Mouse (Mus musculus): ENCODE results near the gene Runx3. TPM values are rescaled to one million over a fixed set of nuclear protein-coding genes. Genes with fewer than 3 reads are reported as not detected.

Gene Runx3
- polyA plus RNA-seq, 1 experiment from 2014 or later = 0.54 TPM

DNA sequence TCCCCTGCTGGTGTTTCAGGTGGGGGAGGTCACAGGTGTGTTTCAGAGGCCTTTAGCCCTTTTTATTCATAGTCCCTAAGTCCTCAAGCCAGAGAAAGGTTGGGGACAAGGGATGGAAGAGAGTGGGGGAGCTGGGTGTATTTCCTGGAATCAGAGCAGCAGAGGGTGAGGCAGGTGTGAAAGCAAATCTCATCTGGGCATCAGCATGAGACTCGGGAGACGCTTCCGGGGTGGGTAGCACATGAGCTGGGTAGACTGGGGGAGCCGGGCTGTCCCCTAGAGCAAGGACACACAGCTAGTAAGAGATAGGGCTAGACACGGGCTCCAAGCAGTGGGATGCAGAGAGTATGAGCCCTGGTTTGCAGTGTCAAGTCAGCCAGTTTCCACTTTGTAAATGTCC is 16.7 kb upstream of the Runx3 start:
- H3K27me3 ChIP-seq (ENCODE audit: control insufficient read depth, insufficient read depth, low read length) = 0 out of 2 replicates have a peak, but pooled peaks cover 2% of the 10 kb centered on the region
- no peak overlapping the region for H3K4me3 ChIP-seq (replicated peaks; ENCODE audit: low read length)
- no peak overlapping the region for H3K9ac ChIP-seq (ENCODE audit: low read length)
- H3K27ac ChIP-seq (ENCODE audit: low read length) = no peak overlapping the region
- ATAC-seq (ENCODE audit: insufficient read depth, low FRiP score) = no peak
- H3K36me3 ChIP-seq (ENCODE audit: control insufficient read depth, insufficient read depth, low read length) = no peaks in the 10 kb centered on the region
- no peaks in the 10 kb centered on the region for H3K4me1 ChIP-seq (ENCODE audit: control insufficient read depth, insufficient read depth, low read length)
- H3K9me3 ChIP-seq (replicated peaks; ENCODE audit: control insufficient read depth, low read length) = no peaks in the 10 kb centered on the region
- 46% methylated on average over 5 of the region's 5 CpGs for WGBS
- H3K4me2 ChIP-seq (ENCODE audit: low read depth, low read length) = no peak overlapping the region

DNA sequence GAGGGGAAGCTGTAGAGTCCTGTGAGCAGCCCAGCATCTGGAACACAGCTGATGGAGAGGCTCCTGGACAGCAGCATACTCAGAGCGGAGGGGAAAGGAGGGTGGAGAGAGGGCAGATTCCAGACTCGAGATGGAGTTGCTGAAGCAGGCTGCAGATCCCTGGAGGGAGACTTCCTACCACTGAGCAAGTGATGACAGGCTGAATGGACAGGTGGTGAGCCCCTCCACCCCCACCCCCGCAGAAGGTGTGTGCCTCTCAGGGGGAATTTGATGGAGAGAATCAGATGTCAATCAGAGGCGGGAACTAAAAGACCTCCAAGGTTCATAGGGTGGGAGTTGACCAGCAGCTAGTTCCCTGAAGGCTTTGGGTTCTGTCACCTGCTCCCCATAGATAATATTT is 13.5 kb upstream of the Runx3 start:
- no peak for ATAC-seq (ENCODE audit: insufficient read depth, low FRiP score)
- WGBS = 54% methylated on average over 4 of the region's 4 CpGs
- no peak overlapping the region for H3K27ac ChIP-seq (ENCODE audit: low read length)
- H3K4me3 ChIP-seq (replicated peaks; ENCODE audit: low read length) = no peak overlapping the region
- H3K4me2 ChIP-seq (ENCODE audit: low read depth, low read length) = no peak overlapping the region
- no peak overlapping the region for H3K9ac ChIP-seq (ENCODE audit: low read length)
- no peaks in the 10 kb centered on the region for H3K27me3 ChIP-seq (ENCODE audit: control insufficient read depth, insufficient read depth, low read length)
- H3K9me3 ChIP-seq (replicated peaks; ENCODE audit: control insufficient read depth, low read length) = peaks cover 6% of the 10 kb centered on the region; the same call in 1 of the 2 replicates
- no peaks in the 10 kb centered on the region for H3K4me1 ChIP-seq (ENCODE audit: control insufficient read depth, insufficient read depth, low read length)
- no peaks in the 10 kb centered on the region for H3K36me3 ChIP-seq (ENCODE audit: control insufficient read depth, insufficient read depth, low read length)

DNA sequence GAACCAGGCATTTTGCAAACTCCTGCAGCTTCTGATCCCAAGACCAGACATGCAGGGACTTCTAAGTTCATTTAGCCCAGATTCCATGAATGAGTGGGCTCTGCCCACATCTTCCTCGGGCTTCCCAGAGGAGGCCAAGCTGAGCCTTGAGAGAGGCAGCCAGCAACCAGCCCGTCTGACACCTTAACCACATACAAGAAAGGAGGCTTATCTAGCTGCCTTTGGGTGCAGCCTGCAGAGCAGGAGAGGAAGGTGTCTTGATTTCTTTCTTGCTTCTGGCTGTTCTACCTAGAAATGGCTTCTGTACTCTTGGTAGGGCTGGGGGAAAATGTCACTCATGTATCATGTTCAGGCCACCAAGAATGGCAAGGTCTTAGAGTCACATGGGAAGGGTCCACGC is 11.8 kb upstream of the Runx3 start:
- no peaks in the 10 kb centered on the region for H3K36me3 ChIP-seq (ENCODE audit: control insufficient read depth, insufficient read depth, low read length)
- peaks cover 10% of the 10 kb centered on the region; the same call in 1 of the 2 replicates for H3K9me3 ChIP-seq (replicated peaks; ENCODE audit: control insufficient read depth, low read length)
- no peaks in the 10 kb centered on the region for H3K4me1 ChIP-seq (ENCODE audit: control insufficient read depth, insufficient read depth, low read length)
- no peak overlapping the region for H3K9ac ChIP-seq (ENCODE audit: low read length)
- ATAC-seq (ENCODE audit: insufficient read depth, low FRiP score) = no peak
- 54% methylated on average over 3 of the region's 3 CpGs for WGBS
- H3K27ac ChIP-seq (ENCODE audit: low read length) = no peak overlapping the region
- H3K4me3 ChIP-seq (replicated peaks; ENCODE audit: low read length) = no peak overlapping the region
- no peaks in the 10 kb centered on the region for H3K27me3 ChIP-seq (ENCODE audit: control insufficient read depth, insufficient read depth, low read length)
- H3K4me2 ChIP-seq (ENCODE audit: low read depth, low read length) = no peak overlapping the region

DNA sequence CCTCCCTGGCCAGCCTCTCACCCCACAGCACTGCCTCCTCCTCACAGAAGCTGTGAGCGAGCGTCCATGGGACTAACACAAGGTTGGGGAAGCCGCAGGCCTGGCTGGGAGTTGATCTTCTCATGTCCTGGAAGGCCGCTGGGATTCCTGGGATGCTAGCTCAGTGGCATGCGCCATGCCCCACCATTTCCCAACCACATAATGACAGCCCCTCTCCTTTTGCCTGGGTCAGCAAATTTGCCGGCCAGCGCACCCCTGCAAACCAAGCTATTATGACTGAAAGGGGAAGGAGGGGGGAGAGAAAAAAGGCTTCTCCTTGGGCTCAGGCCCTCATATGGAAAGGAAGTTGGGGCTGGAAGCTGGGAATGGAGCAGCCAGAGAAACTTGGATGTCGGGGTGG is 6.8 kb upstream of the Runx3 start:
- no peaks in the 10 kb centered on the region for H3K4me1 ChIP-seq (ENCODE audit: control insufficient read depth, insufficient read depth, low read length)
- H3K27ac ChIP-seq (ENCODE audit: low read length) = no peak overlapping the region
- H3K27me3 ChIP-seq (ENCODE audit: control insufficient read depth, insufficient read depth, low read length) = no peaks in the 10 kb centered on the region
- 93% methylated on average over 8 of the region's 8 CpGs for WGBS
- no peaks in the 10 kb centered on the region for H3K36me3 ChIP-seq (ENCODE audit: control insufficient read depth, insufficient read depth, low read length)
- no peak overlapping the region for H3K4me2 ChIP-seq (ENCODE audit: low read depth, low read length)
- no peak overlapping the region for H3K4me3 ChIP-seq (replicated peaks; ENCODE audit: low read length)
- no peak overlapping the region for H3K9ac ChIP-seq (ENCODE audit: low read length)
- ATAC-seq (ENCODE audit: insufficient read depth, low FRiP score) = no peak
- H3K9me3 ChIP-seq (replicated peaks; ENCODE audit: control insufficient read depth, low read length) = peaks cover 10% of the 10 kb centered on the region; the same call in 1 of the 2 replicates

DNA sequence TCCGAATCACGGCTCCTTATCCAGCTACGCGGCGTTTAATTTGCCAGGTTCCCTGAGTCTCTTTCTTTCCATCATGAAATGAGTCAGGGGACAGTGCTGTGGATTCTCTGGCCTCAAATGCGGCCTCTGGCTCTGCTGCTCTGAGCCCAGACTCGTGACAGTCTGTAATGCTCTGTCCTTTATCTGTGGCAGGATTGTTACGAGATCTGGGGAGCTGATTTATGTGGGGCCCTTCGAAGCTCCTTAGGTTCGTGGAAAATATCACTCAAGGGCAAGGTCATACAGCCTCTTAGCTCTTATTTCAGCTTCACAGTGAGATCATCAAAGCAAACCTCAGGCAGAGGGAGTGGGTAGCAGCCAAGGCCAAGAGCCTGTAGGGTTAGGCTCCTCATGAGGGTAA is 6.2 kb upstream of the Runx3 start:
- 76% methylated on average over 10 of the region's 10 CpGs for WGBS
- H3K27me3 ChIP-seq (ENCODE audit: control insufficient read depth, insufficient read depth, low read length) = no peaks in the 10 kb centered on the region
- no peak overlapping the region for H3K27ac ChIP-seq (ENCODE audit: low read length)
- no peaks in the 10 kb centered on the region for H3K4me1 ChIP-seq (ENCODE audit: control insufficient read depth, insufficient read depth, low read length)
- no peak overlapping the region for H3K4me3 ChIP-seq (replicated peaks; ENCODE audit: low read length)
- no peak overlapping the region for H3K4me2 ChIP-seq (ENCODE audit: low read depth, low read length)
- H3K9me3 ChIP-seq (replicated peaks; ENCODE audit: control insufficient read depth, low read length) = peaks cover 10% of the 10 kb centered on the region; the same call in 1 of the 2 replicates
- H3K9ac ChIP-seq (ENCODE audit: low read length) = no peak overlapping the region
- no peaks in the 10 kb centered on the region for H3K36me3 ChIP-seq (ENCODE audit: control insufficient read depth, insufficient read depth, low read length)
- ATAC-seq (ENCODE audit: insufficient read depth, low FRiP score) = no peak

DNA sequence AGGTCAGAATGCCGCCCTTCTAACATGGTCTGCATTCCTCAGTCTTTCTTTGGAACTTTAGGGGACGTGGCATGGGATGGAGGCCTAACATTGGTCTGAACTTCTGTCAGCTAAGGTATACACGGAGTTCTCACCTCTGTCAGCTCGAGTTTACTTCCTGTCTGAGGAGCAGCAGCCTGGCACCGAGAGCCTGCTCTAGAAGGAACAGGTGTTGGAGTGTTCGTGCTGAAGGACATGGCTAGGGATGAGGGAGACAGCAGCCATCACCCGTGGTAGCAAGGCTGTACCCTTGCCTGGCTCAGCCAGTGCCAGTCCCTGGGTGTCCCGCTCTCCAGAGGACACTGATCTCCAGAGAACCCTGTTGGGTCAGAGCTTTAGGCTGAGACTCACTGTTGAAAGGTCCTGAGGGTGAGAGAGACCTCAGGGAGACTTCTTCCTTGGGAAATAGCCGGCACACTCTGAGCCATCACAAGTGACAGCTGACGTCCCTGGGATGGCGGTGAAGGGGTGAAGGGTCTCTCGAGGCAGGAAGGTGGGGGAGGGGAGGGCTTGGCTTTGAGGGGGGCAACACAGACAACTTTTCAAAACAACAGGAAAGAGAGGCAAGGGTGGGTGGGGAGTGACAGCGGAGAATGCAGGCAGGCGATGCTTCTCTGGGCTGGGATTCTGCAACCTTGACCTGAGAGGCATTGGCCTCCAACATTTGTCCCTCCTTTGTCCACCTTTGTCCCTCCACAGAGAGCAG is 4.9 kb upstream of the Runx3 start:
- Histone ChIP-seq H3K27ac (ENCODE audit: low read length) (no peak overlapping the region), H3K27me3 (ENCODE audit: control insufficient read depth, insufficient read depth, low read length) (no peaks in the 10 kb centered on the region), H3K9me3 (replicated peaks; ENCODE audit: control insufficient read depth, low read length) (peaks cover 10% of the 10 kb centered on the region; the same call in 1 of the 2 replicates), H3K9ac (ENCODE audit: low read length) (no peak overlapping the region), H3K36me3 (ENCODE audit: control insufficient read depth, insufficient read depth, low read length) (no peaks in the 10 kb centered on the region), H3K4me3 (replicated peaks; ENCODE audit: low read length) (no peak overlapping the region), H3K4me1 (ENCODE audit: control insufficient read depth, insufficient read depth, low read length) (no peaks in the 10 kb centered on the region), H3K4me2 (ENCODE audit: low read depth, low read length) (no peak overlapping the region)
- ATAC-seq (ENCODE audit: insufficient read depth, low FRiP score) = no peak
- WGBS = 43% methylated on average over 14 of the region's 14 CpGs

DNA sequence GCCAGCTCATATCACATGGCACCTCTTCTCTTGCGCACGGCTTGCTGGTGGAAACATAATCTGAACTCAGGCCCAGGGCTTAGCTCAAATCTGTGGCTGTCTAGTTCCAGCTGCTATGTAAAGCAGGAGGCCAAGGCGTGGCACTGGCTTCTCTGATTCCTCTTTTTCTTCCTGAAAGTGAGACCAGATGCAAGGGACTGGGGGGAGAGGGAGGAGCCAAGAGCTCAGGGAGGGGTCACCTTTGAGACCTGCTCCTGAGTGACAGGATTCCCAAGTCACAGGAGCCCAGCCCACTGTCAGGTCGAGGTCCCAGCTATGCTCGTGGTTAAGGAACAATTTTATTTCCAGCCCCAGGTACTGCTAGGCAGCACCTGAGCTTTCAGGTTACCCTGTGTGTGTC is 4.1 kb upstream of the Runx3 start:
- Histone ChIP-seq H3K36me3 (ENCODE audit: control insufficient read depth, insufficient read depth, low read length) (no peaks in the 10 kb centered on the region), H3K4me2 (ENCODE audit: low read depth, low read length) (no peak overlapping the region), H3K9ac (ENCODE audit: low read length) (no peak overlapping the region), H3K27me3 (ENCODE audit: control insufficient read depth, insufficient read depth, low read length) (no peaks in the 10 kb centered on the region), H3K9me3 (replicated peaks; ENCODE audit: control insufficient read depth, low read length) (peaks cover 9% of the 10 kb centered on the region; the same call in 1 of the 2 replicates), H3K4me3 (replicated peaks; ENCODE audit: low read length) (no peak overlapping the region), H3K4me1 (ENCODE audit: control insufficient read depth, insufficient read depth, low read length) (no peaks in the 10 kb centered on the region), H3K27ac (ENCODE audit: low read length) (no peak overlapping the region)
- ATAC-seq (ENCODE audit: insufficient read depth, low FRiP score) = no peak
- WGBS = 58% methylated on average over 5 of the region's 5 CpGs

DNA sequence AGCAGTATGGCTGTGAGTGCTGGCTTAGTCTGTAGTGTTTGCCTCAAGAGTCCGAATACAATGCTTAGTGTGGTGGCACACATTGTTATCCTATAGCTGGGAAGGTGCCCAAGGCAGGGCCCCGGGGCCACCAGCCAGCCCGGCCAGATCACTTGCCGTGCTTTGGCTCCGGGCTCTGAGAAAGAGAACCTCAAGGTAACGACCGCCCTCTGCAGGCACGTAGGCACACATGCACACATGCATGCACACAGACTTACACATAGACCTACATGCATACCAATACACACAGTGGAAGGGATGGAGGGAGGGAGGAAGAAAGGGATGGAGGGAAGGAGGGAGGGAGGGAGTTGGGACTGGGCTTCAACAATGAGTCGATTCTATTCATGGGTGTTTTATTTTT is 2.6 kb upstream of the Runx3 start:
- H3K27me3 ChIP-seq (ENCODE audit: control insufficient read depth, insufficient read depth, low read length) = no peaks in the 10 kb centered on the region
- no peaks in the 10 kb centered on the region for H3K36me3 ChIP-seq (ENCODE audit: control insufficient read depth, insufficient read depth, low read length)
- no peak overlapping the region for H3K9ac ChIP-seq (ENCODE audit: low read length)
- H3K9me3 ChIP-seq (replicated peaks; ENCODE audit: control insufficient read depth, low read length) = no peaks in the 10 kb centered on the region
- H3K4me3 ChIP-seq (replicated peaks; ENCODE audit: low read length) = no peak overlapping the region
- ATAC-seq (ENCODE audit: insufficient read depth, low FRiP score) = no peak
- no peak overlapping the region for H3K4me2 ChIP-seq (ENCODE audit: low read depth, low read length)
- 90% methylated on average over 9 of the region's 9 CpGs for WGBS
- H3K4me1 ChIP-seq (ENCODE audit: control insufficient read depth, insufficient read depth, low read length) = no peaks in the 10 kb centered on the region
- no peak overlapping the region for H3K27ac ChIP-seq (ENCODE audit: low read length)

DNA sequence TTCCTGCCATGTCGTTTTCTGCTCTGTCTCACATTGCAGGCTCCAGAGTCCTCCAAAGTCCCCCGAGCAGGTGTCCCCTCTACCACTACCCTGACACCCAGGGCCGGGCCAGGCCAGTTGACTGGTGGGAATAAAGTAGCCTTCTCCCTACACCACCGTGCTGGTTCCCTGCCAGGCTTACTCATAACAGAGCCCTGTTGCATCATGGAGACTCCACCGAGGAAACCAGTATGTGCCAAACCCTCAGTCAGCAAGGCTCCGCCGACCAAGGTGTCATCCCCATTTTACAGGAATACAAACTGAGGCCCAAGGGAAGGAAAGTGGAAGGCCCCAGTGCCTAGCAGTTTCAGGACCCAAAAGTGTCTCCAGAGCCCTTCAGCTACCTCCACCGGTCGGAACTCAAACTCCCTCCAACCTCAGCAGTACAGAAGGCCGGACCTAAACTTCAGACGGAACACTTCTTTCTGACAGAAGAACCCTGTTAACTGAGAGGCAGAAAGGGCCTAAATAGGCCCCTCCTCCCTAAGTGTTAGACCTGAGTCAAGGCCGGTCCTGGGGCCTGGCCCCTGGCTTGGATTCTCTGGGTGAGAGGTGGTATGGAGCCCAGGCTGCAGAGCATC is 1.5 kb upstream of the Runx3 start:
- Histone ChIP-seq H3K4me1 (ENCODE audit: control insufficient read depth, insufficient read depth, low read length) (no peaks in the 10 kb centered on the region), H3K4me3 (replicated peaks; ENCODE audit: low read length) (no peak overlapping the region), H3K4me2 (ENCODE audit: low read depth, low read length) (no peak overlapping the region), H3K9me3 (replicated peaks; ENCODE audit: control insufficient read depth, low read length) (no peaks in the 10 kb centered on the region), H3K36me3 (ENCODE audit: control insufficient read depth, insufficient read depth, low read length) (no peaks in the 10 kb centered on the region), H3K27ac (ENCODE audit: low read length) (no peak overlapping the region), H3K9ac (ENCODE audit: low read length) (no peak overlapping the region), H3K27me3 (ENCODE audit: control insufficient read depth, insufficient read depth, low read length) (no peaks in the 10 kb centered on the region)
- 90% methylated on average over 12 of the region's 12 CpGs for WGBS
- no peak for ATAC-seq (ENCODE audit: insufficient read depth, low FRiP score)

Data from stomach, embryonic 16.5 days (tissue).